Mouse (Mus musculus): ENCODE measurements around the gene Cnnm2. TPM values are rescaled to one million over a fixed set of nuclear protein-coding genes. Genes with fewer than 3 reads are reported as not detected.
"Not testable (repeated sequence)": the region's sequence is repeated elsewhere in the genome, so short reads cannot be mapped to it uniquely, and the experiment has no call there.

Cnnm2 gene
- polyA plus RNA-seq, 1 experiment from 2014 or later = 2.4 TPM

GRCm38 (mm10) chr19:46776850-46777249 is 15.5 kb downstream of the Cnnm2 start:
- no peak overlapping the region for H3K4me3 ChIP-seq
- H3K27ac ChIP-seq = no peak overlapping the region
- no peak overlapping the region for H3K4me2 ChIP-seq
- no peaks in the 10 kb centered on the region for H3K27me3 ChIP-seq
- no peaks in the 10 kb centered on the region for H3K36me3 ChIP-seq
- ATAC-seq (replicated peaks; ENCODE audit: insufficient number of reproducible peaks, insufficient read depth, low FRiP score, low read depth) = no peak
- no peaks in the 10 kb centered on the region for H3K9me3 ChIP-seq (replicated peaks)
- no peaks in the 10 kb centered on the region for H3K4me1 ChIP-seq (replicated peaks)
- H3K9ac ChIP-seq = no peak overlapping the region
- WGBS = 67% methylated on average over 3 of the region's 3 CpGs

DNA sequence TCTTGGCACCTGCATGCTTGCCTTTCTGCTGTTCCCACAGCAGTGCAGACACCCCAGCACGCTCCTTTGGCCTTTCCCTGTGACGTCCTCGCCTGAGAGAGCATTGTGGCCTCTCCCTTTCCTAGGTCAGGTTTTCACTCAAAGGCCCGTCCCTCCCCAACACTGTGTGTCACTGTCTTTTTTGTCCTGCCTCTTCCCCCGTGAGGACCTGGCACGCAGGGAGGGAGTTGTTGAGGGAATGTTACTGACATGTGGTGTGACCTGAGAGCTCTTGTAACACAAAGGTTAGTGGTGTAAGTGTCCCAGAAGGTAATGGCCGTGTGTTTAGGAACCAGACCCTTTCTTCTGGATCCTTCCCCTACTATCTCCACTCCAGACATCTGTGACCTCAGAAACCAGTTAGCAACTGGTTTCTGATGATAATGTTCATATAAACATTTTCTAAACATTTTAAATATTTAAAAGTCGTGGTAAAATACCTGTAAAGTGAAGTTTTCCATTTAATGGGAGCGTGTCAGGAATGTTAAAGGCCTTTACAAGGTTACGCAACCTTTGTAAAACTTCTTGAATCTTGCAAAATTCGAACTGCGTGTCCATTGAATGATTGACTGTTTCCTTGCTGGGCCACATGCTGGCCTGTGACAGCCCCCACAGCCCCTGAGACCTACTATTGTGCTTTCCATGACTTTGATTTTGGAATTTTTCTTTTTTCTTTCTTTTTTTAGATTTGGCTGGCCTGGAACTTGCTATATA is 16.7 kb downstream of the Cnnm2 start:
- H3K27ac ChIP-seq = no peak overlapping the region
- 68% methylated on average over 12 of the region's 12 CpGs for WGBS
- no peak overlapping the region for H3K4me2 ChIP-seq
- no peak for ATAC-seq (replicated peaks; ENCODE audit: insufficient number of reproducible peaks, insufficient read depth, low FRiP score, low read depth)
- H3K36me3 ChIP-seq = no peaks in the 10 kb centered on the region
- no peak overlapping the region for H3K4me3 ChIP-seq
- H3K4me1 ChIP-seq (replicated peaks) = no peaks in the 10 kb centered on the region
- H3K9ac ChIP-seq = no peak overlapping the region
- H3K27me3 ChIP-seq = no peaks in the 10 kb centered on the region
- no peaks in the 10 kb centered on the region for H3K9me3 ChIP-seq (replicated peaks)

GRCm38 (mm10) chr19:46779130-46779529 is 17.7 kb downstream of the Cnnm2 start:
- not testable (repeated sequence) for H3K4me2 ChIP-seq; H3K4me3 ChIP-seq; H3K4me1 ChIP-seq (replicated peaks); ATAC-seq (replicated peaks; ENCODE audit: insufficient number of reproducible peaks, insufficient read depth, low FRiP score, low read depth); H3K36me3 ChIP-seq; H3K9ac ChIP-seq; H3K27me3 ChIP-seq; H3K27ac ChIP-seq; H3K9me3 ChIP-seq (replicated peaks)
- 86% methylated on average over 1 of the region's 1 CpGs for WGBS

- Histone ChIP-seq H3K9me3 (replicated peaks) (no peaks in the 10 kb centered on the region), H3K9ac (no peak overlapping the region), H3K36me3 (no peaks in the 10 kb centered on the region), H3K27me3 (no peaks in the 10 kb centered on the region), H3K27ac (no peak overlapping the region), H3K4me3 (no peak overlapping the region), H3K4me2 (no peak overlapping the region), H3K4me1 (replicated peaks) (no peaks in the 10 kb centered on the region)
- ATAC-seq (replicated peaks; ENCODE audit: insufficient number of reproducible peaks, insufficient read depth, low FRiP score, low read depth) = no peak
- WGBS = 69% methylated on average over 5 of the region's 5 CpGs
Measured at GRCm38 (mm10) chr19:46784038-46784437, 22.6 kb downstream of the Cnnm2 start.

DNA sequence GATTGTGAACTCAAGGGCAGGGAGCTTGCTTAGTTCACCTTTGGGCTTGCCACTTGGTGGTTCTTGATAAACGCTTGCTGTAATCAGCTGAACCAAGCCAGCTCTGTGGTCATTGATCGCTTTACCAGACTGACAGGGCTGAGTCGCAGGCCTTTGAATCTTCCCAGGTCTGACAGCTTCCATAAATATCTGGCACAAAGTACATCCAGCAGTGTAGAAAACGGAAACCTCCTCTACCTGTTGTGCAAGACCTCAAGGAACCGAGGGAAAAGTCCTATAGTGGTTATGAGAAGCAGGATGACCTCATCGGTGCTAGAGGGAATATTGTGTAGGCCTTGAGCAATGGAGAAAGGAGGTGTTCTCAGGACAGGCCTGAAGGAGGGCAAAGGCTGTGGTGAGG is 23.1 kb downstream of the Cnnm2 start:
- Histone ChIP-seq H3K4me2 (no peak overlapping the region), H3K4me3 (no peak overlapping the region), H3K4me1 (replicated peaks) (no peaks in the 10 kb centered on the region), H3K9me3 (replicated peaks) (no peaks in the 10 kb centered on the region), H3K27ac (no peak overlapping the region), H3K36me3 (no peaks in the 10 kb centered on the region), H3K27me3 (no peaks in the 10 kb centered on the region), H3K9ac (no peak overlapping the region)
- ATAC-seq (replicated peaks; ENCODE audit: insufficient number of reproducible peaks, insufficient read depth, low FRiP score, low read depth) = no peak
- 63% methylated on average over 6 of the region's 6 CpGs for WGBS

DNA sequence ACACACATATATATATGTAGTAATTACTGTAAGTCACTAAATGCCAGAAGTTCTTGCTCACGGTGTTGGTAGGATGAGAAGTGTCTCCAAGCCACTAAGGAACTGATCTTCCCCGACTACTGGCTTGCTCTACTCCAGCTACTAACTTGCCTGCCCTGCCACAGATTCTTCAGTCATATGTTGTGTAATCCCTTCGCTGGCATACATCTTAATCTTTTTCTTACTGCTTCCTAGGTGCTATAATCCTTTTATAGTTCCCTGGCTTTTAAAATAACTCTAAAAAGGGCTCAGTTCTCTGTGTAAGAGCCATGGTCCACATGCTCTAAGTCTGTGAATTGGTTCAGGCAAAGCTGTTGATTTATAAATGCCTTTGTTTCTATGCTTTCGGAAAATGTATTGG is 24.2 kb downstream of the Cnnm2 start:
- no peak for ATAC-seq (replicated peaks; ENCODE audit: insufficient number of reproducible peaks, insufficient read depth, low FRiP score, low read depth)
- H3K36me3 ChIP-seq = no peaks in the 10 kb centered on the region
- H3K9me3 ChIP-seq (replicated peaks) = no peaks in the 10 kb centered on the region
- H3K27me3 ChIP-seq = no peaks in the 10 kb centered on the region
- no peak overlapping the region for H3K27ac ChIP-seq
- H3K4me2 ChIP-seq = no peak overlapping the region
- H3K4me3 ChIP-seq = no peak overlapping the region
- 83% methylated on average over 4 of the region's 4 CpGs for WGBS
- H3K9ac ChIP-seq = no peak overlapping the region
- H3K4me1 ChIP-seq (replicated peaks) = no peaks in the 10 kb centered on the region

DNA sequence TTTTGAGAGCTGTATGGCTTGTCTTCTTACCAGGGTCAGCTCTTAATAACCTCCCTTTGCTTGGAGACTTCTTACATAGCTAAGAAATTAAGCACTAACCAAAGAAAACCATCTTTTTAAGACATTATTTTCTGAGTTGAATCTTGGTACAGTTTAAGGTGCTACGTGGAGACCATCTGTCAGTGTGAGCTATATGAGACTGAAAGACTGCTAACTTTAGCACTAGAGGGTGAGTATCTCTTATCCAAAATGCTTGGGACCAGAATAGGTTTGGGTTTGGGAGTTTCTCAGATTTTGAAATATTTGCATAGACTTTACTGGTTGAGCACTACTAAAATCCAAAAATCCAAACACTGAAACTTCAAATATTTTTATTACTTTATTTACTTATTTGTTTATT is 28.4 kb downstream of the Cnnm2 start:
- Histone ChIP-seq H3K27me3 (no peaks in the 10 kb centered on the region), H3K27ac (no peak overlapping the region), H3K4me3 (no peak overlapping the region), H3K36me3 (no peaks in the 10 kb centered on the region), H3K9me3 (replicated peaks) (no peaks in the 10 kb centered on the region), H3K9ac (no peak overlapping the region), H3K4me1 (replicated peaks) (no peaks in the 10 kb centered on the region; the same call in 1 of the 2 replicates), H3K4me2 (no peak overlapping the region)
- ATAC-seq (replicated peaks; ENCODE audit: insufficient number of reproducible peaks, insufficient read depth, low FRiP score, low read depth) = no peak
- 80% methylated on average over 1 of the region's 1 CpGs for WGBS

DNA sequence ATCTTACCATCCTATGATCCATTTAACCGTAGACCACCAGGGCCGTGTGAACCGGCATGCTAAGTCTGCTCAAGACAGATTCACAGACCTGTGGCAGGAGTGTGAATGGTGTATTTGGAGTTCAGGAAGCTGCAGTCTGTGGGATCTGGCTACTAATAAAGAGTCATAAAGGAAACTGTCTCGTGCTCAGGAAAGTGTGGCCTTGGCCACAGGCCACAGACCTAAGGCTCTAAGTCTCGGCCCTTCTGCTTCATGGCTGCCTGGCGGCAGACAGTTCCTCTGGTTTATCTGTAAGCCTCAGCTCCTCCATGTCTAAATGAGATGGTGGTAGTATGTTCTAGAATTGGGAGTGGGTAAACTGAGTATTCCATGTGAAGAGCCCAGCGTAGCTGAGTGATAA is 30.0 kb downstream of the Cnnm2 start:
- no peak overlapping the region for H3K4me3 ChIP-seq
- no peak for ATAC-seq (replicated peaks; ENCODE audit: insufficient number of reproducible peaks, insufficient read depth, low FRiP score, low read depth)
- no peaks in the 10 kb centered on the region for H3K9me3 ChIP-seq (replicated peaks)
- no peak overlapping the region for H3K4me2 ChIP-seq
- no peak overlapping the region for H3K27ac ChIP-seq
- no peaks in the 10 kb centered on the region for H3K27me3 ChIP-seq
- no peaks in the 10 kb centered on the region; the same call in 1 of the 2 replicates for H3K4me1 ChIP-seq (replicated peaks)
- 72% methylated on average over 7 of the region's 7 CpGs for WGBS
- H3K36me3 ChIP-seq = no peaks in the 10 kb centered on the region
- no peak overlapping the region for H3K9ac ChIP-seq

- no peaks in the 10 kb centered on the region for H3K9me3 ChIP-seq (replicated peaks)
- H3K27me3 ChIP-seq = no peaks in the 10 kb centered on the region
- H3K4me1 ChIP-seq (replicated peaks) = no peaks in the 10 kb centered on the region; the same call in 1 of the 2 replicates
- ATAC-seq (replicated peaks; ENCODE audit: insufficient number of reproducible peaks, insufficient read depth, low FRiP score, low read depth) = no peak
- no peaks in the 10 kb centered on the region for H3K36me3 ChIP-seq
- no peak overlapping the region for H3K9ac ChIP-seq
- no peak overlapping the region for H3K4me2 ChIP-seq
- 78% methylated on average over 8 of the region's 8 CpGs for WGBS
- H3K4me3 ChIP-seq = no peak overlapping the region
- H3K27ac ChIP-seq = no peak overlapping the region
Measured at GRCm38 (mm10) chr19:46791921-46792320, 30.5 kb downstream of the Cnnm2 start.

DNA sequence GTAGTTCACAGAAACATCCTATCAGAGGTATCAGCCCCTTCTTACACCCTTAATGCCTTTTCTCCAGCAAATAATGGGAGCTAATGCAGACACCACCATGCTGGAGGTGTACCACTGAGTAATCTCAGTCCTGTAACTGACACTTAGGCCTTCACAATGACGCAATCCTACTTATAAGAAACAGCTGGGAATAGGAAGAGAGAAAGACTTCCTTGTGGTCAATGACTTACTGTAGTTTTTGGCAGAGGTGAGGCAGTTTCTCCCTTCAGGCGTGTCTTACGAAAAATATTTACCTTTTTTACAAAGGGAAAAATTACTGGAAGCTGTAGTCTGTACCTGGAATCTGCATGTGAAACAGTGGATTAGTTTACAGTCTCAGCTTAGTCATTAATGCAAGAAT is 31.1 kb downstream of the Cnnm2 start:
- no peaks in the 10 kb centered on the region; the same call in 1 of the 2 replicates for H3K4me1 ChIP-seq (replicated peaks)
- H3K27me3 ChIP-seq = no peaks in the 10 kb centered on the region
- H3K9ac ChIP-seq = no peak overlapping the region
- no peak overlapping the region for H3K4me3 ChIP-seq
- 82% methylated on average over 3 of the region's 3 CpGs for WGBS
- no peak overlapping the region for H3K27ac ChIP-seq
- no peaks in the 10 kb centered on the region for H3K9me3 ChIP-seq (replicated peaks)
- no peak overlapping the region for H3K4me2 ChIP-seq
- H3K36me3 ChIP-seq = no peaks in the 10 kb centered on the region
- ATAC-seq (replicated peaks; ENCODE audit: insufficient number of reproducible peaks, insufficient read depth, low FRiP score, low read depth) = no peak

GRCm38 (mm10) chr19:46794181-46794580 is 32.8 kb downstream of the Cnnm2 start:
- H3K4me2 ChIP-seq = no peak overlapping the region
- WGBS = 43% methylated on average over 8 of the region's 8 CpGs
- H3K27ac ChIP-seq = no peak overlapping the region
- no peak for ATAC-seq (replicated peaks; ENCODE audit: insufficient number of reproducible peaks, insufficient read depth, low FRiP score, low read depth)
- H3K4me3 ChIP-seq = no peak overlapping the region
- H3K27me3 ChIP-seq = no peaks in the 10 kb centered on the region
- H3K9me3 ChIP-seq (replicated peaks) = no peaks in the 10 kb centered on the region
- no peak overlapping the region for H3K9ac ChIP-seq
- H3K36me3 ChIP-seq = no peaks in the 10 kb centered on the region
- H3K4me1 ChIP-seq (replicated peaks) = no peaks in the 10 kb centered on the region; the same call in 1 of the 2 replicates

GRCm38 (mm10) chr19:46799903-46800583 is 38.6 kb downstream of the Cnnm2 start:
- no peak overlapping the region for H3K4me2 ChIP-seq
- no peaks in the 10 kb centered on the region for H3K9me3 ChIP-seq (replicated peaks)
- H3K4me1 ChIP-seq (replicated peaks) = no peaks in the 10 kb centered on the region
- ATAC-seq (replicated peaks; ENCODE audit: insufficient number of reproducible peaks, insufficient read depth, low FRiP score, low read depth) = no peak
- no peaks in the 10 kb centered on the region for H3K36me3 ChIP-seq
- H3K27me3 ChIP-seq = no peaks in the 10 kb centered on the region
- WGBS = 78% methylated on average over 4 of the region's 4 CpGs
- no peak overlapping the region for H3K27ac ChIP-seq
- no peak overlapping the region for H3K9ac ChIP-seq
- no peak overlapping the region for H3K4me3 ChIP-seq

Measured in heart, embryonic 15.5 days (tissue).